Mouse (Mus musculus): ENCODE measurements around the gene Fam126a.

DNA sequence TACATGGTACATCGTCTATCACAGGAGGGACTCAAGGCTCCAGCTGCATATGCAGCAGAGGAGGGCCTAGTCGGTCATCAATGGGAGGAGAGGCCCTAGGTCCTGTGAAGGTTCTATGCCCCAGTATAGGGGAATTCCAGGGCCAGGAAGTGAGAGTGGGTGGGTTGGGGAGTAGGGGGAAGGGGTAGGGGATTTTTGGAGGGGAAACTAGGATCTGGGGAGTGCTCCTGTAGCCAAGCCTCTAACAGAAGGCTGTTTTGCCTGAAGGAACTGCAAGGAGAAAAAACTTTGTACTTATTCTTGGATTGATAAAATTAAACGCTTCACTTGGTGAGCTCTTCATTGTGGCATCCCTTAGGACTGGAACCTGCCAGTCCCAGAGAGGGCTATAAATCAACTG, 30.5 kb upstream of the Fam126a start:
- no peak for TF ChIP-seq ZNF384 (IDR thresholded peaks at IDR 0.05; ENCODE audit: low read depth, low read length)
- no peak for TF ChIP-seq CHD2 (IDR thresholded peaks at IDR 0.05; ENCODE audit: low read depth, low read length)
- no peak for TF ChIP-seq HCFC1 (IDR thresholded peaks at IDR 0.05; ENCODE audit: borderline replicate concordance, insufficient read depth, low read length)
- no peak for TF ChIP-seq MAFK (IDR thresholded peaks at IDR 0.05; ENCODE audit: insufficient read depth, low read depth, low read length)
